Mouse (Mus musculus): ENCODE measurements around the gene Cryab. TPM values are rescaled to one million over a fixed set of nuclear protein-coding genes. Genes with fewer than 3 reads are reported as not detected.

Cryab gene
- polyA plus RNA-seq, 1 experiment from 2014 or later, result 12.8 TPM

Other genes starting within 250 kb of the Cryab start
- gene Pts, start 222.6 kb upstream of the Cryab start, polyA plus RNA-seq (2016; fragmentation: Nextera tagmentation; extraction: Ambion mirVana), result 98.8 and 101 TPM in 2 replicates
- gene Il18, start 196.5 kb upstream of the Cryab start, polyA plus RNA-seq (2016; fragmentation: Nextera tagmentation; extraction: Ambion mirVana), result 10.4 and 13.6 TPM in 2 replicates
- gene Bco2, start 196.1 kb upstream of the Cryab start, polyA plus RNA-seq (2016; fragmentation: Nextera tagmentation; extraction: Ambion mirVana), result 0.09 and 0.15 TPM in 2 replicates
- gene Tex12, start 190.0 kb upstream of the Cryab start, polyA plus RNA-seq (2016; fragmentation: Nextera tagmentation; extraction: Ambion mirVana), result 0.19 and 0.20 TPM in 2 replicates
- 213 and 215 TPM in 2 replicates for gene Sdhd, start 147.5 kb upstream of the Cryab start, polyA plus RNA-seq (2016; fragmentation: Nextera tagmentation; extraction: Ambion mirVana)
- 323 and 352 TPM in 2 replicates for gene Timm8b, start 147.4 kb upstream of the Cryab start, polyA plus RNA-seq (2016; fragmentation: Nextera tagmentation; extraction: Ambion mirVana)
- gene Pih1d2, start 134.0 kb upstream of the Cryab start, polyA plus RNA-seq (2016; fragmentation: Nextera tagmentation; extraction: Ambion mirVana), result 5.8 and 8.5 TPM in 2 replicates
- gene Nkapd1, start 133.9 kb upstream of the Cryab start, polyA plus RNA-seq (2016; fragmentation: Nextera tagmentation; extraction: Ambion mirVana), result 30.2 and 30.4 TPM in 2 replicates
- 46.2 and 56.0 TPM in 2 replicates for gene Dlat, start 91.5 kb upstream of the Cryab start, polyA plus RNA-seq (2016; fragmentation: Nextera tagmentation; extraction: Ambion mirVana)
- gene Dixdc1, start 11.8 kb upstream of the Cryab start, polyA plus RNA-seq (2016; fragmentation: Nextera tagmentation; extraction: Ambion mirVana), result 29.2 and 29.9 TPM in 2 replicates
- 0.95 and 1.5 TPM in 2 replicates for gene 2310030G06Rik, start 4.8 kb upstream of the Cryab start, polyA plus RNA-seq (2016; fragmentation: Nextera tagmentation; extraction: Ambion mirVana)
- gene Hspb2, start 1.0 kb downstream of the Cryab start, polyA plus RNA-seq (2016; fragmentation: Nextera tagmentation; extraction: Ambion mirVana), result 4.9 and 7.2 TPM in 2 replicates
- gene Fdxacb1, start 16.9 kb downstream of the Cryab start, polyA plus RNA-seq (2016; fragmentation: Nextera tagmentation; extraction: Ambion mirVana), result 10.2 and 12.2 TPM in 2 replicates
- gene Alg9, start 23.7 kb downstream of the Cryab start, polyA plus RNA-seq (2016; fragmentation: Nextera tagmentation; extraction: Ambion mirVana), result 45.6 and 48.3 TPM in 2 replicates
- gene 1110032A03Rik, start 24.2 kb downstream of the Cryab start, polyA plus RNA-seq (2016; fragmentation: Nextera tagmentation; extraction: Ambion mirVana), result 39.7 and 44.4 TPM in 2 replicates
- 85.2 and 86.8 TPM in 2 replicates for gene Ppp2r1b, start 94.0 kb downstream of the Cryab start, polyA plus RNA-seq (2016; fragmentation: Nextera tagmentation; extraction: Ambion mirVana)

All from neural tube, embryonic 12.5 days (tissue).